Mouse (Mus musculus): ENCODE data around the gene Faap100. TPM values are rescaled to one million over a fixed set of nuclear protein-coding genes. Genes with fewer than 3 reads are reported as not detected.

The Faap100 gene
- polyA plus RNA-seq, 1 experiment from 2014 or later, result 29.2 TPM

DNA sequence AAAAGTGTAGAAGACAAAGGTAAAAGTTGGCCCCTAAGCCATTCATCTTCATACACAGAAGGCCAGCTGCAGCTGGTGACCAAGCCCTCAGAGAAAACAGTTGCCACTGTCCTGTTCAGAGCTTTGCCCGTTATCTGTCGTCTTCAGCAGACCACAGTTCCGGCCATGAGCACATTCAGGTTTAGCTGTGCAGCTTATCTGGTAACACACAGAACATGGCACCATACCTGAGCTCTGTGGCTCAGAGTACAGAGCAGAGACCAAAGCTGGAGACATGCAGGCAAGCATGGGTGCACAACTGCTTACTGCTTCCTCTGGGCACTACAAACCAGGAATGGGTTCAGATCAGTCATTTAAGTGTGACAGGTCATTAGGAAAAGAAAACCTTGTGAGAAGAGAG lies 27.3 kb upstream of the Faap100 start:
- H3K4me3 ChIP-seq (ENCODE audit: low read depth, low read length), result no peak overlapping the region
- no peak overlapping the region for H3K27ac ChIP-seq (ENCODE audit: low read depth, low read length)
- peaks cover 34% of the 10 kb centered on the region; the same call in 1 of the 2 replicates for H3K36me3 ChIP-seq (ENCODE audit: control insufficient read depth, insufficient read depth, low read length)
- WGBS, result 96% methylated on average over 3 of the region's 3 CpGs
- DNase-seq (ENCODE audit: low spot score, missing footprints) (no peak), ATAC-seq (ENCODE audit: low FRiP score) (no peak)
- no peaks in the 10 kb centered on the region for H3K27me3 ChIP-seq (ENCODE audit: control insufficient read depth, insufficient read depth, low read length)
- H3K9ac ChIP-seq (ENCODE audit: low read length), result no peak overlapping the region
- H3K9me3 ChIP-seq (ENCODE audit: control insufficient read depth, low read length), result no peaks in the 10 kb centered on the region
- H3K4me2 ChIP-seq, result no peak overlapping the region
- H3K4me1 ChIP-seq (ENCODE audit: control insufficient read depth, insufficient read depth, low read length), result no peaks in the 10 kb centered on the region

DNA sequence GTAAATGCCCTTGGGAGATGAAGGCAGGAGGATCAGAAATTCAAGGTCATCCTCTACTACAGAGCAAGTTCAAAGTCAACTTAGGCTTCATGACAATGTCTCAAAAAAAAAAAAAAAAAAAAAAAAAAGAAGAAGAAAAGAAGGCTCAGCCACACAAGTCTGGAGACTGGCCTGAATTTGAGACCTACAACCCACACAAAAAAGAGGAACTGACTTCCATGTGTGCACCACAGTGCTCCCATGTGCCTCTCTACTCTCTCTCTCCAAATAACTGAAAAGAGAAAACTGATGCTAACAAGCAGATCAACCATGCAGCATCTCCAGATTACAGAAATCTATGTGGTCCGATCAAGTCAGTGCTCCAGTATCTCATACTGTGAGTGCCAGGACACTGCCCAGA lies 26.2 kb upstream of the Faap100 start:
- Histone ChIP-seq H3K9me3 (ENCODE audit: control insufficient read depth, low read length) (no peaks in the 10 kb centered on the region), H3K27me3 (ENCODE audit: control insufficient read depth, insufficient read depth, low read length) (no peaks in the 10 kb centered on the region), H3K4me1 (ENCODE audit: control insufficient read depth, insufficient read depth, low read length) (no peaks in the 10 kb centered on the region), H3K4me2 (no peak overlapping the region), H3K36me3 (ENCODE audit: control insufficient read depth, insufficient read depth, low read length) (peaks cover 25% of the 10 kb centered on the region), H3K9ac (ENCODE audit: low read length) (no peak overlapping the region), H3K4me3 (ENCODE audit: low read depth, low read length) (no peak overlapping the region), H3K27ac (ENCODE audit: low read depth, low read length) (no peak overlapping the region)
- WGBS, result 100% methylated on average over 1 of the region's 1 CpGs
- DNase-seq (ENCODE audit: low spot score, missing footprints) (no peak), ATAC-seq (ENCODE audit: low FRiP score) (no peak)

DNA sequence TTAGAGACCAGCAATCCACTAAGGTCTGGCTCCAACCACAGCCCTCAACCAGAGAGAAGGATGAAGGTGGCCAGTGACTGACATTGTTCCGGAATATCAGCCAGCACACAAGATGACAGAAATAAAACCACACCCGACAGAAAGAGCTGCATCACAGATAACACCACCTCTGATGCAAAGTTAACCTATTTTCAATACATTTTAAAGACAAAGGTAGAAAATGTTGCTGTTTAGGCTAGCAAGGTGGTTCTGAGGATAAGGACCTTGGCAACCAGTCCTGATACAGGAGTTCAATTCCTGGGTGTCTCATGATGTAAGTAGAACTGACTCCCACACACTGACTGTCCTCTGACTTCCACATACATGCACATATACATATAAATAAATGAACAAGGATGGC lies 20.8 kb upstream of the Faap100 start:
- no peaks in the 10 kb centered on the region for H3K27me3 ChIP-seq (ENCODE audit: control insufficient read depth, insufficient read depth, low read length)
- no peak overlapping the region for H3K27ac ChIP-seq (ENCODE audit: low read depth, low read length)
- no peak overlapping the region for H3K9ac ChIP-seq (ENCODE audit: low read length)
- no peaks in the 10 kb centered on the region for H3K9me3 ChIP-seq (ENCODE audit: control insufficient read depth, low read length)
- peaks cover 12% of the 10 kb centered on the region for H3K36me3 ChIP-seq (ENCODE audit: control insufficient read depth, insufficient read depth, low read length)
- ATAC-seq (ENCODE audit: low FRiP score) (no peak), DNase-seq (ENCODE audit: low spot score, missing footprints) (no peak)
- no peak overlapping the region for H3K4me2 ChIP-seq
- no peaks in the 10 kb centered on the region for H3K4me1 ChIP-seq (ENCODE audit: control insufficient read depth, insufficient read depth, low read length)
- no peak overlapping the region for H3K4me3 ChIP-seq (ENCODE audit: low read depth, low read length)
- 96% methylated on average over 2 of the region's 2 CpGs for WGBS

DNA sequence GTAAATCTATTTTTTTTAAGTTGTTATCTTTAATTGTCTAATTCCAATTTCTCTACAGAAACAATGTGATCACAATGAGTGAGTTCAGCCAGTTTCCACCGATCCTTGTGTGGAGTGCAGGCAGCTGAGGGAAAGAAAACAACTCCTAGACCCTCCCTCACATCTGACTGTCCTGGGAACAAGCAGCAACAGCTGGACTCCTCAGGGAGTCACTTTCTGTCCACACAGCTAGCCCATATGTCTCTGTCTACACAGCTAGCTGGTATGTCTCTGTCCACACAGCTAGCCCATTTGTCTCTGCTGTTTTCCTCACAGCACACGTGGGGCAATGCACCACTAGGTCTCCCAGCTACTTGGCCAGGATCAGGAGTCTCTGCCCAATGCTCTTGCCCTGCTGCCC lies 19.0 kb upstream of the Faap100 start:
- no peaks in the 10 kb centered on the region for H3K27me3 ChIP-seq (ENCODE audit: control insufficient read depth, insufficient read depth, low read length)
- no peak overlapping the region for H3K4me2 ChIP-seq
- no peaks in the 10 kb centered on the region for H3K4me1 ChIP-seq (ENCODE audit: control insufficient read depth, insufficient read depth, low read length)
- peaks cover 10% of the 10 kb centered on the region for H3K36me3 ChIP-seq (ENCODE audit: control insufficient read depth, insufficient read depth, low read length)
- no peak overlapping the region for H3K4me3 ChIP-seq (ENCODE audit: low read depth, low read length)
- no peak overlapping the region for H3K9ac ChIP-seq (ENCODE audit: low read length)
- H3K9me3 ChIP-seq (ENCODE audit: control insufficient read depth, low read length), result no peaks in the 10 kb centered on the region
- no peak overlapping the region for H3K27ac ChIP-seq (ENCODE audit: low read depth, low read length)
- 86% methylated on average over 2 of the region's 2 CpGs for WGBS
- ATAC-seq (ENCODE audit: low FRiP score), result no peak
- DNase-seq (ENCODE audit: low spot score, missing footprints), result peak; percentile 64

DNA sequence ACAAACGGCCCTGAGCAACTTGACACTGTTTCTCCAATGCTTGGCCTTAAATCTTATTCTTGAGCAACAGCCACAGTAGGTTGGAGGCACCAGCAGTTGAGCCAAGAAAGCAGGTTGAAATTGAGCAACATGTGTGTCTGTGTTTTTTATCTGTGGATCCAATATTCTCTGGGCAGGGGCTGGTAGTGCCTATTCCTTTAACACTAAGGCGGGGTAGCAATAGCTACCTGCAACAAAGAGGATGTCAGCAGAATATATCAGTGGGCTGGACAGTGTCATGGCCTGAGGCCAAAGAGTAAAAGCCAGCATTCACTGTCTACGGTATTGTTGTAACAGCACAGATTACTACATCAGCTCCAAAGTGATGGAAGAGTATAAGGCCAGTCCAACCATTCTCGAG lies 17.1 kb upstream of the Faap100 start:
- H3K9ac ChIP-seq (ENCODE audit: low read length), result no peak overlapping the region
- H3K36me3 ChIP-seq (ENCODE audit: control insufficient read depth, insufficient read depth, low read length), result peaks cover 11% of the 10 kb centered on the region
- H3K27ac ChIP-seq (ENCODE audit: low read depth, low read length), result no peak overlapping the region
- H3K4me2 ChIP-seq, result no peak overlapping the region
- no peaks in the 10 kb centered on the region for H3K4me1 ChIP-seq (ENCODE audit: control insufficient read depth, insufficient read depth, low read length)
- ATAC-seq (ENCODE audit: low FRiP score), result no peak
- no peaks in the 10 kb centered on the region for H3K9me3 ChIP-seq (ENCODE audit: control insufficient read depth, low read length)
- no peak for DNase-seq (ENCODE audit: low spot score, missing footprints)
- 91% methylated on average over 4 of the region's 4 CpGs for WGBS
- H3K4me3 ChIP-seq (ENCODE audit: low read depth, low read length), result no peak overlapping the region
- no peaks in the 10 kb centered on the region for H3K27me3 ChIP-seq (ENCODE audit: control insufficient read depth, insufficient read depth, low read length)

DNA sequence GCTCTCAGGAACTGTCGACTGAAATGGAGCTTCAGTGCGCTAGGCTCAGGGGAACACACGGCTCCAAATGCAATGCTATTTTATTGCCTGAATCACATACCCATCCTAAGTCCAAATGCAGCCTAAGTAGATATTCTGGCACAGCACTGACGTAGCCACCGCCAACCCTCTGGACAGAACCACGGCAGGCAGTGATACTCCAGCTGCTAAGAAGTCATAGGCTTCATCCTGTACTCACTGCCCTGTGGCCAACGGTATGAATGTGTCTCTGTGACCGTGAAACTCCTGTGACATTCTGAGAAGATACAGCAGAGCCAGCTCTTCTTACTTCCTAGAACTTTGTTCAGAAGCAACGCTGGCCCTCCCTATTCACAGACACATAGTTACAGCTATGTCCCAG lies 10.0 kb upstream of the Faap100 start:
- 93% methylated on average over 9 of the region's 9 CpGs for WGBS
- H3K4me1 ChIP-seq (ENCODE audit: control insufficient read depth, insufficient read depth, low read length), result no peaks in the 10 kb centered on the region

DNA sequence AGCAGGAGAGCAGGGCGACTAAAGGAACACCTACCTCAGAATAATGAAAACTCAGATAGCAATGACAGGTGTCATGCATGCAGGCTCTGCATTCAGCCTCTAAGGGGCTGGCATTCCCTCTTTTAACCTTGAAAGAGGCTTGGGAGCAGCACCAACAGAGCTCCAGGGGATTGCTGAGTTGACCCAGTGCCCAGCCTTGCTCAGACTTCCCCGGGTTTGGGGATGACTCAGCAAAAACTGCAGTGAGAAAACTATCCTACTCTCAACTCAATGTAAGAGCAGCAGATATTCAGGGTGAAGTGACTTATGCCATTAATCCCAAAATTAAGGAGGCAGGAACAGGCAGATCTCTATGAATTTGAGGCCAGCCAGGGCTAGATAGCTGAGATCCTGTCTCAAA lies 8.6 kb upstream of the Faap100 start:
- H3K36me3 ChIP-seq (ENCODE audit: control insufficient read depth, insufficient read depth, low read length), result peaks cover 13% of the 10 kb centered on the region
- no peak overlapping the region for H3K4me3 ChIP-seq (ENCODE audit: low read depth, low read length)
- no peaks in the 10 kb centered on the region for H3K9me3 ChIP-seq (ENCODE audit: control insufficient read depth, low read length)
- no peak overlapping the region for H3K4me2 ChIP-seq
- no peaks in the 10 kb centered on the region for H3K27me3 ChIP-seq (ENCODE audit: control insufficient read depth, insufficient read depth, low read length)
- H3K4me1 ChIP-seq (ENCODE audit: control insufficient read depth, insufficient read depth, low read length), result no peaks in the 10 kb centered on the region
- no peak overlapping the region for H3K27ac ChIP-seq (ENCODE audit: low read depth, low read length)
- H3K9ac ChIP-seq (ENCODE audit: low read length), result no peak overlapping the region
- DNase-seq (ENCODE audit: low spot score, missing footprints) (no peak), ATAC-seq (ENCODE audit: low FRiP score) (no peak)
- 85% methylated on average over 2 of the region's 2 CpGs for WGBS

More for the DNA sequence above, 10.0 kb upstream of the Faap100 start:
- Histone ChIP-seq H3K27ac (ENCODE audit: low read depth, low read length) (no peak overlapping the region), H3K27me3 (ENCODE audit: control insufficient read depth, insufficient read depth, low read length) (no peaks in the 10 kb centered on the region), H3K36me3 (ENCODE audit: control insufficient read depth, insufficient read depth, low read length) (peaks cover 13% of the 10 kb centered on the region), H3K9ac (ENCODE audit: low read length) (no peak overlapping the region), H3K4me2 (no peak overlapping the region), H3K4me3 (ENCODE audit: low read depth, low read length) (no peak overlapping the region), H3K9me3 (ENCODE audit: control insufficient read depth, low read length) (no peaks in the 10 kb centered on the region)
- no peak for DNase-seq (ENCODE audit: low spot score, missing footprints)
- no peak for ATAC-seq (ENCODE audit: low FRiP score)

DNA sequence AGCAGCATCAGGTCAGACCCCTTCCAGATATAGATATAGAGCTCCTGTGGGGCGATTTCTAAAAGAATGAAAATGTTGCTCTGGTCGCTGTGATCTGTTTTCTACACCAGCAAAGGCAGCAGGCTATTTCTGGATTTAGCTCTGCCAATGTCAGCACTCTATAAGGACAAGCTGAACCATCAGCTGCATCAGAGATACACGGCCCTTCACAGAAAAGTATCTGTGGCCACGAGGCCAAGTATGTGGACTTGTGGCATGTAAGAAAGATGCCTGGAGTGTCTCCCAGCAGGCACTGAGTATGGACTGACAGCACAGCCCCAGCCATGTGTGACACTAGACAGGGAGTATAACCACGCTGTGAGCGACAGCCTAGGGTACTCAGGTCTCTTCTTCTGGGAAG lies 8.1 kb upstream of the Faap100 start:
- DNase-seq (ENCODE audit: low spot score, missing footprints) (no peak), ATAC-seq (ENCODE audit: low FRiP score) (no peak)
- no peaks in the 10 kb centered on the region for H3K27me3 ChIP-seq (ENCODE audit: control insufficient read depth, insufficient read depth, low read length)
- no peaks in the 10 kb centered on the region for H3K4me1 ChIP-seq (ENCODE audit: control insufficient read depth, insufficient read depth, low read length)
- no peak overlapping the region for H3K27ac ChIP-seq (ENCODE audit: low read depth, low read length)
- 95% methylated on average over 6 of the region's 6 CpGs for WGBS
- no peaks in the 10 kb centered on the region for H3K9me3 ChIP-seq (ENCODE audit: control insufficient read depth, low read length)
- H3K9ac ChIP-seq (ENCODE audit: low read length), result no peak overlapping the region
- H3K4me2 ChIP-seq, result no peak overlapping the region
- peaks cover 13% of the 10 kb centered on the region for H3K36me3 ChIP-seq (ENCODE audit: control insufficient read depth, insufficient read depth, low read length)
- no peak overlapping the region for H3K4me3 ChIP-seq (ENCODE audit: low read depth, low read length)

DNA sequence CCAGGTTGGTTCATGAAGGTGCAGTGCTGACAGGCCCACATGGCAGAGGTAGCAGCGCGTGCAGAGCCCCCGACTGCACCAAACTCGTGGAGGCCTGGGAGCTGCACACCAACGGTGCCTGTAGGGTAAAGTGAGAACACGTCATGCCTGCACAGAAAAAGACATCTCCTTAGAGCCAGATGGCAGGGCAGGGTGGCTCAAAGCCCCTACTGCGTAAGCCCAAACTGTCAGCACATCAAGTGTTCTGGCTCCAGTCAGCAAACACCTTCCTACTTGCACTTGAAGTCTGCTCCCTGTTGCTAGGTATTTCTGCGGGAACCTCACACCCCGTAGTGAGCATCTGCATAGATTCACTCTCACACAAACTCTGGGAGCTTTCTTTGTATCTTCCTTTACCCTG lies 3.9 kb upstream of the Faap100 start:
- 94% methylated on average over 9 of the region's 9 CpGs for WGBS
- H3K9ac ChIP-seq (ENCODE audit: low read length), result no peak overlapping the region
- H3K4me1 ChIP-seq (ENCODE audit: control insufficient read depth, insufficient read depth, low read length), result peaks cover 13% of the 10 kb centered on the region
- H3K36me3 ChIP-seq (ENCODE audit: control insufficient read depth, insufficient read depth, low read length), result peaks cover 8% of the 10 kb centered on the region
- no peak overlapping the region for H3K27ac ChIP-seq (ENCODE audit: low read depth, low read length)
- H3K4me3 ChIP-seq (ENCODE audit: low read depth, low read length), result no peak overlapping the region
- no peaks in the 10 kb centered on the region for H3K27me3 ChIP-seq (ENCODE audit: control insufficient read depth, insufficient read depth, low read length)
- no peaks in the 10 kb centered on the region for H3K9me3 ChIP-seq (ENCODE audit: control insufficient read depth, low read length)
- no peak for ATAC-seq (ENCODE audit: low FRiP score)
- no peak overlapping the region for H3K4me2 ChIP-seq
- DNase-seq (ENCODE audit: low spot score, missing footprints), result no peak

DNA sequence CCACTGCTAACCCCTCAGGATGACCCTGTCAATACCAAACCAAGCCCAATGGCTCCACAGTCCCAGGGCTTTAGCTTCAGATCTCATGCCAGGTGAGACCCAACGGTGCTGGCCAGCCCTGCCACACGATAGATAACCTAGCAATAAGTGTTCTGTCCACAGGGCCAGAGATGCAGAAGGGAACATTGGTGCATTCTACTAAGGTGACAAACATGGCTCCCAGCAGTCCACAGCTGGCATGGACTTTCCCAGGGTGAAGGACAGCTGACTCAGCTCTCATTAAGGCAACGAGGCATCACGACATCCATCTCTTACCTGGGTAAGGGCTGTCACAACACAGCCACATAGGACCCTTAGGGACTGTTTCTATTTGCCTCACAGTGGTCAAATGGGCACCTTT lies 2.6 kb upstream of the Faap100 start:
- Histone ChIP-seq H3K4me1 (ENCODE audit: control insufficient read depth, insufficient read depth, low read length) (peaks cover 16% of the 10 kb centered on the region), H3K27ac (ENCODE audit: low read depth, low read length) (no peak overlapping the region), H3K27me3 (ENCODE audit: control insufficient read depth, insufficient read depth, low read length) (no peaks in the 10 kb centered on the region), H3K36me3 (ENCODE audit: control insufficient read depth, insufficient read depth, low read length) (peaks cover 10% of the 10 kb centered on the region; the same call in 1 of the 2 replicates), H3K4me2 (no peak overlapping the region), H3K4me3 (ENCODE audit: low read depth, low read length) (no peak overlapping the region), H3K9me3 (ENCODE audit: control insufficient read depth, low read length) (no peaks in the 10 kb centered on the region), H3K9ac (ENCODE audit: low read length) (no peak overlapping the region)
- no peak for ATAC-seq (ENCODE audit: low FRiP score)
- WGBS, result 96% methylated on average over 4 of the region's 4 CpGs
- no peak for DNase-seq (ENCODE audit: low spot score, missing footprints)

Measured in midbrain, embryonic 11.5 days (tissue).